Mouse (Mus musculus): Measurements from ENCODE around the gene Gm10376. TPM values are rescaled to one million over a fixed set of nuclear protein-coding genes. Genes with fewer than 3 reads are reported as not detected.

Gene Gm10376
- total RNA-seq (2023) = not detected

GRCm38 (mm10) chr14:43015528-43015927, at the start of gene Gm10376:
Gm10376 (minus strand) TSS chr14:43015628.

GRCm38 (mm10) chr14:42993524-42993923, 21.9 kb downstream of the Gm10376 start, which contains the start of gene Gm8082:
Gm8082 (minus strand) TSS chr14:42993624.

Other genes with a start within 250 kb of the Gm10376 start
- not detected for gene Gm3015, start 246.8 kb downstream of the Gm10376 start, total RNA-seq (2023)
- gene Gm10377, start 217.6 kb downstream of the Gm10376 start, total RNA-seq (2023) = not detected
- not detected for gene Gm21977, start 162.2 kb downstream of the Gm10376 start, total RNA-seq (2023)
- gene Gm8082, start 22.0 kb downstream of the Gm10376 start, total RNA-seq (2023) = not detected
- not detected for gene Gm8094, start 61.0 kb upstream of the Gm10376 start, total RNA-seq (2023)
- not detected for gene Gm8104, start 85.0 kb upstream of the Gm10376 start, total RNA-seq (2023)
- gene Gm7233, start 164.2 kb upstream of the Gm10376 start, total RNA-seq (2023) = not detected
- gene Gm8122, start 219.7 kb upstream of the Gm10376 start, total RNA-seq (2023) = not detected
- not detected for gene Gm8126, start 243.0 kb upstream of the Gm10376 start, total RNA-seq (2023)

Measured in neutrophil, adult 59 days (primary cell).